Mouse (Mus musculus) T-helper 17 cell (primary cell): ENCODE data around the gene Birc5.
"Not testable (repeated sequence)": the region's sequence is repeated elsewhere in the genome, so short reads cannot be mapped to it uniquely, and the experiment has no call there.

Source experiments
- in situ Hi-C, 2 experiments: fragments of 300-600 bp; cut with MboI, MseI; formaldehyde crosslinking; loops; 1 replicate in 1 of 2; 2 replicates in 1 of 2; pipeline ENCODE4 v1.15.1; 2025; ENCODE audit warnings: high pct_unique_total_duplicates in 2 of 2

Birc5 gene

GRCm38 (mm10) chr11:117826164-117826563 lies 22.9 kb upstream of the Birc5 start:
- in situ Hi-C loops = no loop called here

GRCm38 (mm10) chr11:117826916-117827315 lies 22.1 kb upstream of the Birc5 start:
- in situ Hi-C loops = no loop called here

- in situ Hi-C loops = no loop called here
Observed at GRCm38 (mm10) chr11:117827386-117827785, 21.7 kb upstream of the Birc5 start.

DNA sequence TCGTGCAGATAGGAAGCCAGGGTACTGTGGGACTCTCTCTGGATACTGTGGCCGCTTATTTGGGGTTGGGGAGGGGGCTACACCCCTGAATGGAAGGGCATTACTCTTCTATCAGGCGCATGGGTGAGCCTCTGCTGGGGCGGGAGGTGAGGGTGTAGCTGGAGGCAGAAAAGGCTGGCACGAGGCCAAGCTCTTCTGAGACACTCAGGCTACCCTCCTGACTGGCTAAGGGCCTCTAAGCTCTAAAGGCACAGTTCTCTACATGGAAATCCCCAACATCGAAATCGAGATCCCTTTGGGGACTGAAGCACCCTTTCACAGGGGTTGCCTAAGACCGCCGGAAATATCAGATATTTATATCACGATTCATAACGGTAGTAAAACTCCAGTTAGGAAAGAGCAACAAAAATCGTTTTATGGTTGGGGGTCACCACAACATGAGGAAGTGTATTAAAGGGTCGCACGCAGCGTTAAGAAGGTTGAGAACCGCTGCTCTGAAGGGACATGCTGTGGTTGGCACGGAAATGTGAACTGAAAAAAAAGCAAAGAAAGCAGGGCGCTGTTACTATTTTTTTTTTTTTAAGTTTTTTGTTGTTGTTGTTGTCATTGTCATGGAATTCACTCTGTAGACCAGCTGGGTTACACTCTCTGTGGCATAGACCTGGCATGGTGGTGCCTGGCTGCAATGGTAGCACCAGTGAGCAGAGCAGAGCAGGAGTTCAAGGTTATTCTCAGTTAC lies 20.7 kb upstream of the Birc5 start:
- in situ Hi-C loops = no loop called here

GRCm38 (mm10) chr11:117828888-117829604 lies 20.0 kb upstream of the Birc5 start:
- in situ Hi-C loops = no loop called here

DNA sequence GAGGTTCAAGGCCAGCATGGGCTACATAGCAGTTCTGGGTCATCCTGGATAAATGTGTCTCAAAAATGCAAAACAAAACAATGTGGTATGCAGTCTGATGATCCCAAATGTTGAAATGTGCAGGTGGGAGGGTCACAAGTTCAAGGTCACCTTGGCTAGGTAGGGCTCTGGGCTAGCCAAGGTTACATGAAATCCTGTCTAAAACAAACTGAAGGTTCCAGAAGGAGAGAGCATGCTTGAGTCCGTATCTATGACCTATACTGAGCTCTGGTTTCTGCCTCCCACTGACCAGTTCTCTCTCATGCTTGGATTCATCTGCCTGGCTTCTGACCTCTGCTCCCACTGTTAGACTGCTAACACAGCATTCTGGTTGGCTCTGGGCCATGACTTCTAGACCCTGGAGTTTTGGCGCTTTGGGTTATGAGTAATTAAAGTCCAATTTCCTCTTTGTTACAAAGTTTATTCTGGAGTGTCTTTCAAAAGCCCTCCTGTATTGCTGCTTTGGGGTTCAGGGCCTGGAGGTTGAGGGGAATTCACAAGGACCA lies 19.3 kb upstream of the Birc5 start:
- in situ Hi-C loops = no loop called here

GRCm38 (mm10) chr11:117830401-117830800 lies 18.6 kb upstream of the Birc5 start:
- in situ Hi-C loops = no loop called here

- in situ Hi-C loops = no loop called here
Observed at GRCm38 (mm10) chr11:117832086-117832969, 16.7 kb upstream of the Birc5 start.

GRCm38 (mm10) chr11:117833509-117833908 lies 15.5 kb upstream of the Birc5 start:
- in situ Hi-C loops = not testable (repeated sequence)

DNA sequence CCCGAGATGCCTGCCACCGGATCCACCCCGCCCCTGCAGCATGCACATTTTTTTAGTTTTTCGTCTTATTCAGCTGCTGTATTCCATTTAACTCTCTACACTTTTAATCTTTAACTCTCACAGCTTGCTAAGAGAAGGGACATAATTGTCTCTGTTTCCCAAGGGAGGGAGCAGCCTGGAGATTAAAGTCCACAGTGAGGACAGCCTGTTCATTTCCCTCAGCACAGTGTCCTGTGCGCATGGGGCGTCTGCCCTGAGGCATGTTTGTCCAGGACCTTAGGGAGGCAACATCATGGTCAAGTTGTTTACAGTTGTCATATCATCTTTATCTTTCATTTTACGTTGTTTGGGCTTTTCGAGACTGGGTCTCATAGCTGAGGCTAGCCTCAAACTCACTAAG lies 15.0 kb upstream of the Birc5 start:
- in situ Hi-C loops = no loop called here

- in situ Hi-C loops = no loop called here
Observed at GRCm38 (mm10) chr11:117836306-117836705, 12.7 kb upstream of the Birc5 start.

DNA sequence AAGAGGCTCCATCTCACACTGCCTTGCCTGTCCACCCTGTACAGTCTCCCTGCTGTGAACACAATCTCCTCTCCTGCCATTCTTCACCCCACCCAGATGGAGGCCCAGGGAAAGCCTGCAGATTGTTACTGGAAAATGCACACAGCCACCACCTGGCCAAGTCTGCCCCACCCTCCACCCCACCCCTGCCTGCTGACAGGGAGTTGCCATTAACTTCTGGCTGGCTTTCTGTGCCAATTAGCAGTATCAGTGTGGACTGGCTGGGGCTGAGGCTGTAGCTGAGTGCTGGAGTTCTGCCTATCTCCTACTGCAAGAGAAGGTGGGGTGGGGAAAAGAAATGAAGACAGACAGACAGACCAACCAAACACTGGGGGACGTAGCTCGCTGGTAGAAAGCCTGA lies 10.5 kb upstream of the Birc5 start:
- in situ Hi-C loops = no loop called here

- in situ Hi-C loops = no loop called here
Observed at GRCm38 (mm10) chr11:117839021-117839420, 10.0 kb upstream of the Birc5 start.

DNA sequence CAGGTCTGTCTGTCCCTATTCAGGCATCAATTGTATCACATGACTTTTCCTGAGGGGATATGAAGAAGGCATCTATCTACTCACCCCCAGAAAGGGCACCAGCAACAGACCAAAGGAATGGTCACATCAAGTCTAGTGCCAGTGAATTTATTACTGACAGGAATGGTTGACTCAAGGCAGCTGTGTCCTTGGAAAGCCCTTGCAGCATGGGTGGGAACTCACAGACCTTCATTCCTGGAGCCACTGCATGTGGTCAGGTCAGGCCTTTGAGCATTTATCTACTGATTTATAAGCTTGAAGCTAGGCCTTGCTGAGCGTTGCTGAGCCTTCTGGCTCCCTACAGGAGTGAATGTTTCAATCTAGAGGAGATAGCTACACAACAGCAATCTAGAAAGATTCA lies 8.1 kb upstream of the Birc5 start:
- in situ Hi-C loops = no loop called here

DNA sequence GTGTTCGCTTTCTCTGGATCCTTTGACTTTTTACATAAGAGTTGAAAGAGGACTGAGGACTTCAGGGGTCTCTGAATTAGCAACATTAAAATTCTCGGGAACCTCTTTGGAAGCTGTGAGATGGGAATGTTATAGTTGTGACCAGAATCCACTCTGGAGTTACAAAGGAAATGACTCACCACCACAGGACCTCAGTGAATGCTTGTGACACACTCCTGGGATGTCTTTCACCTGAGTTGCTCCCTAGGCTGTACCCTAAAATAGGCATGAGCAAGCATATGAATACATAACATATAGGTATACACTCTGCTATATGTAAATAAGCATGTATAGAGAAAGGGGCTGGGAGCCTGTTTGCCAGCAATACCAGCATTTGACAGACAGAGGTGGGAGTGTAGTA lies 5.6 kb upstream of the Birc5 start:
- in situ Hi-C loops = no loop called here

DNA sequence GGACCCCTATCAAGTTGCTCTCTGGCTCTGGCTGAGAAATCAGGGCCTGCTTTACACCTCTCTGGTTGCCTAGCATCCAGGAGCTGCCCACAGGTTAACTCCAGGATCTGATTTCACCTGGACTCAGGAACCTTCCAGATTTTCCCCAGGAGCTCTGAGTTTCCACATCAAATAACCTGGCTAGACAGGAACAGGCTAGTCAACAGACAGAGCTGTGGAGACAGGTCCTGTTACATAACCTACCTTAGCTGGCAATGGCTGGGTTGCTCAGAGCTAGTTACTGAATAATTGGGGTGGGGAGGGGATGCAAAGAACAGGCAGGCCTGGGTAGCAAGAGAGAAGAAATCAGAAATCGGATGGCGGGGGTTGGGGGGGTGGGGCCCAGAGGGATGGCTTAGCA lies 4.1 kb upstream of the Birc5 start:
- in situ Hi-C loops = no loop called here

GRCm38 (mm10) chr11:117845651-117846050 lies 3.4 kb upstream of the Birc5 start:
- in situ Hi-C loops = no loop called here

DNA sequence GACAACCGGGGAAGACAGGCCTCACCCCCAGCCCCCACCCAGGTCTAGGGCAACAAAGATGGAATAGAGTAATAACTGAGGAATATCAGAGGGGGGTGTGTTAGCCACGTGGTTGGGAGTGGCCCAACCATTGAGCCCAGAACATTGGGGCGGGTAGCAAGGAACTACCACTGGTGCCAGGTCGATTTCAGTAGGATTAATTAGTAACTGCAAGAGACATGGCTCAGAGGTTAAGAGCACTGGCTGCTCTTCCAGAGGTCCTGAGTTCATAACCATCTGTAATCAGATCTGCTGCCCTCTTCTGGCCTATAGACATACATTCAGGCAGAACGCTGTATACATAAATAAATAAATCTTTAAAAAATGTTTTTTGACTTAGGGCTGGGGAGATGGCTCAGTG lies 2.4 kb upstream of the Birc5 start:
- in situ Hi-C loops = no loop called here

DNA sequence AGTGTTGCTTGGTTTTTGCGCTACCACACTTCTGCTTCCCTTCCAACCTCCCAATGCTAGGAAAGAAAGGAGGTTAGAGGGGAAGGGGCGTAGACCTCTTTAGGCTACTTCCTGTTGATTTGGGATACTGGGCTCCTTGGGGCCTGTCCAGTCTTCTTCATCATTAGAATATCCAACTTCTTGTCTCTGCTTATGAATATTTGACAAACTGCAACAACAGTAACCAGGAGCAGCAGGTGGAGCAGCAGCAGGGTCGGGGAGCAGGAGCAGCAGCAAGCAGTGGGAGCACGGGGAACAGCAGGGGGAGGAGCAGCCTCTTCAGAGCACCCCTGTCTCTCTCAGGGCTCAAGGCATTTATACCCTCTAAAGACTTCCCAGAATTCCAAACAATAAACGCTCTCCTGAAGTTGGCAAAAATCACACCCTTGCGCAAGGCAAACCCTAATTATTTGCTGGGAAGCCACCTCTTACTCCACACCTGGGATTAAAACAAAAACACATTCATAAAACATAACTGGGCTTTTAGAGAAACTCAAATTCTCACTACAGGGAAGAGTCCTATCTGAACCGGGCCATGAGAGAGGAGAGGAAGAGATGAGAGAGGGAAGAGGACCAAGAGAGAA lies 1.3 kb upstream of the Birc5 start:
- in situ Hi-C loops = no loop called here

GRCm38 (mm10) chr11:117848271-117848984 lies 623 bp upstream of the Birc5 start:
- in situ Hi-C loops = no loop called here

GRCm38 (mm10) chr11:117852875-117853274 lies 3.8 kb downstream of the Birc5 start:
- in situ Hi-C loops = no loop called here
